Mouse (Mus musculus) midbrain, embryonic 13.5 days (tissue): ENCODE results near the gene Gm498. TPM values are rescaled to one million over a fixed set of nuclear protein-coding genes. Genes with fewer than 3 reads are reported as not detected.

ENCODE experiments used
- ATAC-seq: fragments of 200-750 bp; cut with Nextera tagmentation; 2 replicates; pipeline ENCODE4 v1.8.0; 2017; ENCODE audit warnings: mild to moderate bottlenecking, moderate TSS enrichment, moderate library complexity
- H3K27ac ChIP-seq: fragments of 300-500 bp; sonication (generic); 2 replicates; pipeline ENCODE4 v1.5.1; 2015; ENCODE audit warnings: inconsistent platforms, mild to moderate bottlenecking, moderate library complexity
- H3K27me3 ChIP-seq: fragments of 300-500 bp; sonication (generic); 2 replicates; pipeline ENCODE4 v1.6.1; 2015; ENCODE audit warnings: mild to moderate bottlenecking, inconsistent platforms
- H3K36me3 ChIP-seq: fragments of 300-500 bp; sonication (generic); 2 replicates; pipeline ENCODE4 v1.6.1; 2015; ENCODE audit warnings: mild to moderate bottlenecking, inconsistent platforms
- H3K4me1 ChIP-seq: fragments of 300-500 bp; sonication (generic); replicated peaks from 2 replicates; pipeline ENCODE4 v1.6.1; 2015; ENCODE audit warnings: inconsistent platforms
- H3K4me2 ChIP-seq: fragments of 300-500 bp; sonication (generic); replicated peaks from 2 replicates; pipeline ENCODE4 v1.6.1; 2015; ENCODE audit warnings: moderate library complexity, mild to moderate bottlenecking, inconsistent platforms
- H3K4me3 ChIP-seq: fragments of 300-500 bp; sonication (generic); replicated peaks from 2 replicates; pipeline ENCODE4 v1.5.1; 2015; ENCODE audit warnings: mild to moderate bottlenecking, inconsistent platforms
- H3K9ac ChIP-seq: fragments of 300-500 bp; sonication (generic); replicated peaks from 2 replicates; pipeline ENCODE4 v1.6.1; 2015; ENCODE audit warnings: mild to moderate bottlenecking, inconsistent platforms
- H3K9me3 ChIP-seq: fragments of 300-500 bp; sonication (generic); 2 replicates; pipeline ENCODE4 v1.6.1; 2016; ENCODE audit warnings: mild to moderate bottlenecking, inconsistent platforms
- WGBS: fragments of 180-500 bp; shearing (Covaris S2); methylation state at CpG from one replicate; pipeline ENCODE4 v1.1.7; 2015; 5-methylcytosine and 5-hydroxymethylcytosine counted together
- microRNA-seq: library from miRNA; unstranded; fragments of <30 nt; microRNA quantifications from one replicate; pipeline ENCODE4, GENCODE M21; 2016
- polyA plus RNA-seq: library from polyadenylated mRNA; unstranded; fragments of >200 nt; fragmentation: Nextera tagmentation; extraction: Ambion mirVana; gene quantifications from 2 replicates; pipeline ENCODE4 v1.2.1, GENCODE M21; 2015

The Gm498 gene
- polyA plus RNA-seq, 1 experiment from 2014 or later = not detected

DNA sequence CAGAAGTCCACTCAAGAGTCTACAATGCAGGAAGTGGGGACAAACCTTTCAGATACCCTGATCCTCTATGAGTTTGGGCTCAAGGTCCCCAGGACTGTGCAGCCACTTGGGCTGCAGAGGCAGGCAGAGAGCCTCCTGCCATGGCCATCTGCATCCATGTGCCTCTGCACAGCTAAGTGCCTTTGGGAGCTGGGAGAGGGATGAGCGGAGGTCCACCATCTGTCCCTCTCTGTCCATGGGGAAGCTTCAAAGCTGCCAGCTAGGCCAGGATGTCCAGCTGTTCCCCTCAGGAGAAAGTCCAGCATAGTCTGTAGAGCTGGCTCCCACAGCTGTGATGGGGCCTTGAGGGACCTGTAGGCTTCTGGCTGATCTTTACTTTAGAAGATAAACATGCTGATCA is 38.5 kb downstream of the Gm498 start:
- Histone ChIP-seq H3K4me3 (no peak overlapping the region), H3K4me1 (no peaks in the 10 kb centered on the region), H3K9me3 (no peaks in the 10 kb centered on the region), H3K27me3 (no peaks in the 10 kb centered on the region), H3K9ac (no peak overlapping the region), H3K4me2 (no peak overlapping the region), H3K36me3 (no peaks in the 10 kb centered on the region), H3K27ac (no peak overlapping the region)
- WGBS = 94% methylated on average over 1 of the region's 1 CpGs
- no peak for ATAC-seq

DNA sequence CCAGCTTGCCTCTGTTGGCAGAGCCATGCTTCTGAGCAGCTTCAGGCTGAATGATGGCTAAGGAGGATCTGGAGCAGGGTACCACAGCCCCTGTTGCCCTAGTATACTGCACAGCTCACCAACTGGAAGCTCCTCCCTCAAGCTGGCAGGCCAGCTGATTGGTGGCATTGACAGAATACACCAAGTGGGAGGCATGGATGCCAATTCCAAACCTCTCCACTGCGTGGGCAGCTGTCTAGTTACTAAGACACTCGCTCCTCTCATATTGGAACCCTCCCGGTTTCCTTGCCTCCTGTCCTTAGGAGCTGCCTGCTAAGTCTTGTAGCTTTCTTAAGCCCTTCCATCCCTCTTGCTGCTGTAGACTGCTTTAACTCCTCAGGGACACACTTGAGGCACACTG is 39.0 kb downstream of the Gm498 start:
- Histone ChIP-seq H3K27ac (no peak overlapping the region), H3K9ac (no peak overlapping the region), H3K4me1 (no peaks in the 10 kb centered on the region), H3K9me3 (no peaks in the 10 kb centered on the region), H3K36me3 (no peaks in the 10 kb centered on the region), H3K4me2 (no peak overlapping the region), H3K27me3 (no peaks in the 10 kb centered on the region), H3K4me3 (no peak overlapping the region)
- no peak for ATAC-seq
- WGBS = 81% methylated on average over 3 of the region's 3 CpGs

DNA sequence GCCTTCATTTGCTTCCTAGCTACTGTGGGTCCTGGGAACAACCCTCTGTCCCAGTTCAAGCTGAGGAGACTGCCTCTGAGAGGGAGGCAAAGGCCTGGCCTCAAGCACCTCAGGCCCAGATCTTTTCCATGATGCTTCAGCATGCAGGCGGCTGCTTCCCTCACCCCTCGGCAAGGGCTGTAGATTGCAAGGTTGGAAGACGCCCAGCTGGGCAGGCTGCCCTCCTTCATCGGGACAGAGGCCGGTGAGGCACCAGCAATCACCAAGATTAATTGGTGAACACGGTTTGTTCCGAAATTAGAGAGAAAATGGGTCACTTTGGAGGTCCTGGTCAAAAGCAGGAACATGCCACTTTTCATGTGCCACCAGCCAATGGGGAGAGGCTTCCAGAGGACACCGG is 47.0 kb downstream of the Gm498 start:
- no peak overlapping the region for H3K27ac ChIP-seq
- no peak overlapping the region for H3K4me3 ChIP-seq
- H3K4me2 ChIP-seq = no peak overlapping the region
- no peak overlapping the region for H3K9ac ChIP-seq
- no peak for ATAC-seq
- H3K9me3 ChIP-seq = no peaks in the 10 kb centered on the region
- H3K36me3 ChIP-seq = no peaks in the 10 kb centered on the region
- 88% methylated on average over 8 of the region's 8 CpGs for WGBS
- H3K27me3 ChIP-seq = no peaks in the 10 kb centered on the region
- no peaks in the 10 kb centered on the region for H3K4me1 ChIP-seq

DNA sequence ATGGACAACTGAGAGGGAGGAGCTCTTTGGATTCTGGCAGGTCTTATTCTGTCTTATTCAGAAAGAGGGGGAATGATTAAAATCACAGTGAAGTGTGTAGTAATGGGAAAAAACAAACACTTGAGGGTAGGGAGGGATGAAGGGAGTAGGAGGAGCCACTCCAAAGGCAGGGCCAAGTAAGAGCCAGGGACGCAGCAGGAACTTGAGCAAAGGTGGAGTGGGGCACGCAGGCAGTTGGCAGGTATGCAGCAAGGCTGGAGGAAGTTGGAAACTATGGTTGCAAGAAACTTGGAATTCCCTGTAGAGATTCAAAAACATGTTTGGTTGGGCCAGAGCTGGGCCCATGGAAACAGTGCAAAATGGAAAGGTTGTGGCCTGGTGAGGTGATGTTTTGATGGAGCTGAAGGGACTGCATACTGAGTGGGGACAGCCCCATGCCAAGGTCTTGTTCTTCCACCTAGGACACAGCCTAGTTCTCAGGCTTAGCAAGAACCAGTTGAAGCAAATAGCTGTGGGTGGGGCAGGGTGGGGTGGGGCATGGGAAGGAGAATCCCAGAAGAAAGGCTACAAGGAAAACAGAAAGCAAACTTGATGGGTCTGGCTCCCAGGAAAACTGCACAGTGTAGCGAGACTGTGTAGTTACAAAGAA is 52.5 kb downstream of the Gm498 start:
- no peak overlapping the region for H3K4me3 ChIP-seq
- WGBS = 80% methylated on average over 3 of the region's 3 CpGs
- no peak overlapping the region for H3K9ac ChIP-seq
- no peaks in the 10 kb centered on the region for H3K36me3 ChIP-seq
- no peak overlapping the region for H3K4me2 ChIP-seq
- H3K27ac ChIP-seq = no peak overlapping the region
- ATAC-seq = no peak
- H3K9me3 ChIP-seq = no peaks in the 10 kb centered on the region
- no peaks in the 10 kb centered on the region for H3K27me3 ChIP-seq
- H3K4me1 ChIP-seq = no peaks in the 10 kb centered on the region

DNA sequence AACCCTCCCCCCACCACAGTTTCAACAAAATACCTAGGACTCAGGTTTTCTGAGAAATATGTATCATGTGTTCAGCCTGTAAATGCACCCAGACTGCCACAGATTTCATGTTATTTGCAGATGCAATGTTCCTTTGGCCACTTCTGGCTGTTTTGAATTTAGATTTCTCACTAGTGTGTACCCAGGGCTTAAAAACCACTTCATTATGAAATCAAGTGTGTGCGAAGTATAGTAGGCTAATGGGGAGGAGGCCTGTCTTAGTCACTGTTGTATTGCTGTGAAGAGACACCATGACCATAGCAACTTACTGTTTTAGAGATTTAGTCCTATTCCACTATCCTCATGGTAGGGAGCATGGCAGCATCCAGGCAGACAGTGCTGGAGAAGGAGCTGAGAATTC is 63.3 kb downstream of the Gm498 start:
- H3K27ac ChIP-seq = no peak overlapping the region
- H3K4me2 ChIP-seq = no peak overlapping the region
- WGBS = 86% methylated on average over 1 of the region's 1 CpGs
- no peaks in the 10 kb centered on the region for H3K4me1 ChIP-seq
- ATAC-seq = no peak
- no peak overlapping the region for H3K9ac ChIP-seq
- no peak overlapping the region for H3K4me3 ChIP-seq
- no peaks in the 10 kb centered on the region for H3K9me3 ChIP-seq
- no peaks in the 10 kb centered on the region for H3K27me3 ChIP-seq
- H3K36me3 ChIP-seq = no peaks in the 10 kb centered on the region

DNA sequence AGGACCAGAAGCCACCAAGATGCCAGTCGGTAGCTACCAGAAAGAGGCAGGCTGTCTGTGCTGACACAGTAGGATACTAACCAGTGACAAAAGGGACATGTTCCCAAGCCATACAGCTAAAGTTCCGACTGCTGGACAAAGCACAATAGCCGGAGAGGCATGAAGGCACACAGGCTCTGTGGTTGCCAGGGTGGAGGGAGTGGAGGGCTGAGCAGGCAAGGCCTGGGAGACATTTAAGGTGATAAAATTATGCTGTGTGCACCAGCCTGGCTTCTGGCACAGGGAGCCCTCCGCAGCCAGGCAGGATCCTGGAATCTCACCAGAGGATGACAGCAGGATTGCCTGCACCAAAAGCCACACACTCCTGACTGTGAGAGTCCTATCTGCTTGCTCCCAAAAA is 72.0 kb downstream of the Gm498 start:
- Histone ChIP-seq H3K36me3 (no peaks in the 10 kb centered on the region), H3K27ac (no peak overlapping the region), H3K27me3 (no peaks in the 10 kb centered on the region), H3K9ac (no peak overlapping the region), H3K4me1 (peaks cover 4% of the 10 kb centered on the region; the same call in 1 of the 2 replicates), H3K4me3 (no peak overlapping the region), H3K9me3 (no peaks in the 10 kb centered on the region), H3K4me2 (no peak overlapping the region)
- ATAC-seq = no peak
- WGBS = 26% methylated on average over 4 of the region's 4 CpGs

DNA sequence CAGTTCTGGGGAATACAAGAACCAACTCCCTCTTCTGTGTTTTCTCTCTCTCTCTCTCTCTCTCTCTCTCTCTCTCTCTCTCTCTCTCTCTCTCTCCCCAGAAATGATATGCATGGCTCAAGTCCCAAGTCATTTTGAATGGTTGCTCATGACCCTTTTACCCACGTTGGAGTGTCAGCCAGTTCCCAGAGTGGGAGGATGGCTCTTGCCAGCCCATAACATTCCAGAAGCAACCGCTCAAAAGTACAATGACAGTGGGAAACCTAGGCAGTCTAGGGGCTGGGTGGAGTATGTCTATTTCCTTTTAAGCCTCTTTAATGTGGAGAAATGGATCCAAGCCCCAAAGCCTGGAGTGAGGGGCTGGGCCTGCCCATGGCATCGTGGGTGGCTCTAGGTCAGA is 72.8 kb downstream of the Gm498 start:
- no peak for ATAC-seq
- no peak overlapping the region for H3K4me3 ChIP-seq
- no peak overlapping the region for H3K4me2 ChIP-seq
- no peaks in the 10 kb centered on the region for H3K27me3 ChIP-seq
- H3K27ac ChIP-seq = no peak overlapping the region
- H3K9me3 ChIP-seq = no peaks in the 10 kb centered on the region
- WGBS = 64% methylated on average over 3 of the region's 3 CpGs
- H3K36me3 ChIP-seq = no peaks in the 10 kb centered on the region
- H3K9ac ChIP-seq = no peak overlapping the region
- H3K4me1 ChIP-seq = peaks cover 4% of the 10 kb centered on the region; the same call in 1 of the 2 replicates

DNA sequence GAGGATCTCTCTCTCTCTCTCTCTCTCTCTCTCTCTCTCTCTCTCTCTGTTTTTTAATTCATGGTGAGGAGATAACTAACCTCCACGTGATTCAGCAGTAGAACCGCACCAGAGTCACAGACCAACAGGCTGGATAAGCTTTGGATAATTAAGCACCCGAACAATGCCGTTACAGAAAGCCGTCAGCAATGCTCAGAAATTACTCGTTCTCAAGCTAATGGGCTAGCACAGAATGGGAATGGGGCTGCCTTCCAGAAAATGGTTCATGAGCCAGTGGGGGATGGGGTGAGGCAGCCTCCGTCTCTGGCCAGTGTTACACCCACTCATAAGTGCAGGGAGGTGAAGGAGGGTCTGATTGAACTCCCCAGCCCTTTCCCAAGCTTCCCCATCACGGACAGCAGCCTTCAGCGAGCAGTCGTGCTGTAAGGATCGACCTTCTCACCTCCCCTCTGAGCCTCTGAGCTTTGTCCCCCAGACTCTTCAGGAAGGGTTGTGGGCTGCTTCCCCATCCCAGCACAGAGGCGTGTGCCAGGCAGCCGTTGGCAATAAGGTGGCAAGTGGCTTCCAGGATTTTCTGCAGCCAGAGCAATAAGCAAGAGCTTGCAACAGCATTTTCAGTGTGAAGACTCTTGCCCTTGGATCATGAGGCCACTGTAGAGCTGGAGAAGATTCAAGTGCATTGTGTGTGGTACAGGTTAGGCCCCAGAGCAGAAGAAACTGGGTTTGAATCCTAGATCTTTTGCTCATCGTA is 76.5 kb downstream of the Gm498 start:
- 75% methylated on average over 14 of the region's 14 CpGs for WGBS
- Histone ChIP-seq H3K4me2 (no peak overlapping the region), H3K36me3 (no peaks in the 10 kb centered on the region), H3K9me3 (no peaks in the 10 kb centered on the region), H3K27ac (no peak overlapping the region), H3K4me1 (peaks cover 4% of the 10 kb centered on the region; the same call in 1 of the 2 replicates), H3K9ac (no peak overlapping the region), H3K4me3 (no peak overlapping the region), H3K27me3 (no peaks in the 10 kb centered on the region)
- no peak for ATAC-seq

DNA sequence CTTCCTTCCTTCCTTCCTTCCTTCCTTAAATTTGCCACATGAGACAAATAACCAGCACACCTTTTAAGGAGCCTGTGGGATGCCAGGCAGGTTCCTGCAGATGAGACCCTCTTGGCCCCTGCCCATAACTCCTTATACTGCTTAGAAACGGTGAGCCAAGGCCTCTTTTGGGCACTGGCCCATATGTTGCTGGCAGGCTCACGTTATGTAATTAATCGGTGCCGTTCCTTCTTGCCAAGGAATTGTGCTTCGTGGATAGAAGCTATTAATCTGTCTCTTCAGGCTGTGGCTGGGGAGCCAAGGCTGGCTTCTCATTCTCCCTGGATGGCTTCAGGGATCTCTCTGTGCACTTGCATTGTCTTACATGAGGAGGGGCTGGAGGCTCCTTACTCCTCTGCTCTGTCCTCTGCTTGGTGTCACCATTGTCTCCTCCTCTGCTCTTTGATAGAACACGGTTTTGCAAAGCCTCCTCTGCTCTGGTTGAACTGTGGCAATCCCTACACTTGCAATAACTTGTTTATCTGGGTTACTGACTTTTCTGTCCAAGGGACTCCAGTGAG is 77.9 kb downstream of the Gm498 start:
- H3K9me3 ChIP-seq = no peaks in the 10 kb centered on the region
- no peak overlapping the region for H3K27ac ChIP-seq
- WGBS = 76% methylated on average over 6 of the region's 6 CpGs
- no peaks in the 10 kb centered on the region for H3K36me3 ChIP-seq
- H3K9ac ChIP-seq = no peak overlapping the region
- ATAC-seq = no peak
- H3K27me3 ChIP-seq = no peaks in the 10 kb centered on the region
- H3K4me2 ChIP-seq = no peak overlapping the region
- no peak overlapping the region for H3K4me3 ChIP-seq
- no peaks in the 10 kb centered on the region for H3K4me1 ChIP-seq

Small RNA genes lying within 50 kb of the gene (microRNA-seq; reads per million reads assigned to microRNA genes)
- not detected for gene Mir6404

Other genes with a start within 250 kb of the Gm498 start
- gene Tnfrsf26, start 238.1 kb upstream of the Gm498 start, polyA plus RNA-seq = 0.08 and 0.13 TPM in 2 replicates
- 3.9 and 4.5 TPM in 2 replicates for gene Tnfrsf22, start 217.2 kb upstream of the Gm498 start, polyA plus RNA-seq
- 0.50 and 1.2 TPM in 2 replicates for gene Tnfrsf23, start 181.0 kb upstream of the Gm498 start, polyA plus RNA-seq
- gene Osbpl5, start 109.9 kb upstream of the Gm498 start, polyA plus RNA-seq = 27.0 and 27.3 TPM in 2 replicates
- not detected in 2 replicates for gene Mrgprg, start 99.8 kb upstream of the Gm498 start, polyA plus RNA-seq
- gene Mrgpre, start 82.3 kb upstream of the Gm498 start, polyA plus RNA-seq = 3.8 and 4.7 TPM in 2 replicates
- 7.7 and 8.1 TPM in 2 replicates for gene Nadsyn1, start 44.0 kb upstream of the Gm498 start, polyA plus RNA-seq
- gene Dhcr7, start 43.7 kb upstream of the Gm498 start, polyA plus RNA-seq = 54.0 and 60.0 TPM in 2 replicates
- 5.8 and 6.3 TPM in 2 replicates for gene Shank2, start 135.1 kb downstream of the Gm498 start, polyA plus RNA-seq